Mouse (Mus musculus): ENCODE measurements at regions not wholly inside any gene's neighbourhood (a gene's known extent, or its start where the extent isn't known, plus 50 kb on each side); places are given as distances from the start of the nearest gene placed in this dataset.

DNA sequence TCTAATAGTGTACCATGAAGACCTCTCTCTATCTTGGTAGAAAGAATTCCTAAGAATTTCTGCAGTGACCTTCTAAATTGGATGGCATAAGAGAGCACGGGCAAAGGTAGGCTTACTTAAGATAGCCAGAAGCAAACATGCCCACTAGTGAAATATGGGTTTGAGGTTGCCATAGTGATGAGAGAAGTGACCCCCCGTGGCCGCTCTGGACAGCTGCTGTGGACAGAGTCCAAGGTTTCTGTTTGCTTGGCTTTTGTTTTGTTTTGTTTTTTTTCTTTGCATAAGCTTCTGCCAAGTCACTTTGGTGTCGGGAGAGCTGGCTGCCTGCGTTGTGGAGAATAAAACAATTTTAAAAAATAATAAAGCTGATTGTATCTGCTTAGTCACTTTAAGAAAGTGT is 151.8 kb upstream of the Cdh4 start:
- Histone ChIP-seq H3K4me3 (replicated peaks in 1 of 3; ENCODE audit: low read depth in 2 of 3, low read length in 2 of 3, poor library complexity in 1 of 3) (no peak overlapping the region), H3K79me2 (replicated peaks; ENCODE audit: control insufficient read depth, extremely low read depth, insufficient read depth, poor library complexity, severe bottlenecking) (no peaks in the 10 kb centered on the region), H3K27me3 (replicated peaks) (no peaks in the 10 kb centered on the region), H3K4me1 (ENCODE audit: control insufficient read depth in 1 of 2, insufficient read depth in 2 of 2) (no peaks in the 10 kb centered on the region), H3K4me2 (ENCODE audit: insufficient read depth, low read depth, poor library complexity, severe bottlenecking) (no peak overlapping the region), H3K9ac (ENCODE audit: insufficient read depth, low read depth) (no peak overlapping the region), H3K36me3 (replicated peaks in 1 of 2; ENCODE audit: control insufficient read depth in 1 of 2, insufficient read depth in 1 of 2, low read length in 1 of 2) (no peaks in the 10 kb centered on the region), H3K9me3 (replicated peaks; ENCODE audit: low read length) (peaks cover 94% of the 10 kb centered on the region), H3K27ac (ENCODE audit: insufficient read depth, low read depth) (no peak overlapping the region)
- DNase-seq (ENCODE audit: extremely low read depth): no peak
- TF ChIP-seq RCOR1 (conservative IDR thresholded peaks at IDR 0.05; ENCODE audit: low read depth, low read length) (no peak), HCFC1 (IDR thresholded peaks at IDR 0.05; ENCODE audit: low read depth, low read length) (no peak), JUN (IDR thresholded peaks at IDR 0.05; ENCODE audit: insufficient read depth, low read depth, low read length) (no peak), E2F4 (IDR thresholded peaks at IDR 0.05; ENCODE audit: insufficient replicate concordance, low read depth, low read length) (no peak), MAX (IDR thresholded peaks at IDR 0.05; ENCODE audit: low read length) (no peak), SIN3A (IDR thresholded peaks at IDR 0.05; ENCODE audit: low read length) (no peak), ETS1 (conservative IDR thresholded peaks at IDR 0.05; ENCODE audit: low read depth, low read length) (no peak), MAZ (IDR thresholded peaks at IDR 0.05; ENCODE audit: low read depth, low read length) (no peak), TBP (conservative IDR thresholded peaks at IDR 0.05; ENCODE audit: low read depth, low read length) (no peak), POLR2AphosphoS2 (IDR thresholded peaks at IDR 0.05; ENCODE audit: low read depth, low read length) (no peak), TCF12 (IDR thresholded peaks at IDR 0.05; ENCODE audit: low read depth, low read length) (no peak)
- in situ Hi-C loops (cut with MboI; ENCODE audit: low pct_ligation_motif_present, low pct_unique_long_range_greater_than_20kb, low sequenced_read_pairs) (no loop called here), dilution Hi-C loops (cut with MboI; ENCODE audit: extremely low pct_ligation_motif_present, extremely low pct_unique_long_range_greater_than_20kb, low sequenced_read_pairs) (no loop called here)

DNA sequence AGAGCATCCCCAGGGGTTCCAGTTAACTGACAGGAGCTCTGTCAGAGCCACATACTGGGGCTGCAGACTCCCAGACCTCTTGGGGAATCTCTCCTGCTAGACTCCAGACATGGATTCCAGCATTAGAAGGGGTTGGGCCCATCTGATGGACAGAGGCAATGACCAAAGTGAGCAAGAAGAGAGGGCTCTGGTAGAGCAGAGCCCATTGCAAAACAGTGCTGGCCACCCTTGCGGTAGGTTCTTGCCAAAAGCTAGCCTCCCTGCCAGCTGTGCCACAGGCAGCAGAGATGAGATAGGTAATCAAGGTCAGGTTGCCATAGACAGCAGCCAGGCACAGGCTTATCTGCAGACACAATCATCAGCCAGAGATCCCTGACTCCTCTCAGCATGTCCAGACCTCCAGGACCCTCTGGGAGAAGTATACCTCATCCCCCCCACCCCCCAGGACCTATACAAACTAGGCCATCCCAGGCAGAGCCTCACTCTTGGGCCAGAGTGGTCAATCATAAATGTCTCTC is 151.1 kb upstream of the Cdh4 start:
- Histone ChIP-seq H3K27ac (ENCODE audit: insufficient read depth, low read depth) (no peak overlapping the region), H3K79me2 (replicated peaks; ENCODE audit: control insufficient read depth, extremely low read depth, insufficient read depth, poor library complexity, severe bottlenecking) (no peaks in the 10 kb centered on the region), H3K36me3 (replicated peaks in 1 of 2; ENCODE audit: control insufficient read depth in 1 of 2, insufficient read depth in 1 of 2, low read length in 1 of 2) (no peaks in the 10 kb centered on the region), H3K4me3 (replicated peaks in 1 of 3; ENCODE audit: low read depth in 2 of 3, low read length in 2 of 3, poor library complexity in 1 of 3) (no peak overlapping the region), H3K9ac (ENCODE audit: insufficient read depth, low read depth) (no peak overlapping the region), H3K4me2 (ENCODE audit: insufficient read depth, low read depth, poor library complexity, severe bottlenecking) (no peak overlapping the region), H3K9me3 (replicated peaks; ENCODE audit: low read length) (peaks cover 97% of the 10 kb centered on the region), H3K27me3 (replicated peaks) (no peaks in the 10 kb centered on the region), H3K4me1 (ENCODE audit: control insufficient read depth in 1 of 2, insufficient read depth in 2 of 2) (no peaks in the 10 kb centered on the region)
- dilution Hi-C loops (cut with MboI; ENCODE audit: extremely low pct_ligation_motif_present, extremely low pct_unique_long_range_greater_than_20kb, low sequenced_read_pairs): no loop called here
- DNase-seq (ENCODE audit: extremely low read depth): no peak
- in situ Hi-C loops (cut with MboI; ENCODE audit: low pct_ligation_motif_present, low pct_unique_long_range_greater_than_20kb, low sequenced_read_pairs): no loop called here
- no peak for TF ChIP-seq CHD2 (IDR thresholded peaks at IDR 0.05; ENCODE audit: low read length)
- TF ChIP-seq MXI1 (IDR thresholded peaks at IDR 0.05; ENCODE audit: low read depth, low read length): no peak
- TF ChIP-seq MAZ (IDR thresholded peaks at IDR 0.05; ENCODE audit: low read depth, low read length): no peak
- TF ChIP-seq SMC3 (IDR thresholded peaks at IDR 0.05; ENCODE audit: low read depth, low read length): no peak
- TF ChIP-seq NRF1 (IDR thresholded peaks at IDR 0.05; ENCODE audit: low read depth, low read length): no peak
- TF ChIP-seq POLR2AphosphoS2 (IDR thresholded peaks at IDR 0.05; ENCODE audit: low read depth, low read length): no peak
- TF ChIP-seq E2F4 (IDR thresholded peaks at IDR 0.05; ENCODE audit: insufficient replicate concordance, low read depth, low read length): no peak
- TF ChIP-seq KAT2A (IDR thresholded peaks at IDR 0.05; ENCODE audit: insufficient replicate concordance, low read length): no peak
- no peak for TF ChIP-seq MAFK (IDR thresholded peaks at IDR 0.05; ENCODE audit: insufficient replicate concordance, low read length)
- TF ChIP-seq MAX (IDR thresholded peaks at IDR 0.05; ENCODE audit: low read length): no peak
- TF ChIP-seq CTCF (conservative IDR thresholded peaks at IDR 0.05 in 1 of 2, IDR thresholded peaks at IDR 0.05 in 1 of 2; ENCODE audit: low read depth in 2 of 2, low read length in 2 of 2): no peak
- no peak for TF ChIP-seq IRF4 (IDR thresholded peaks at IDR 0.05; ENCODE audit: low read depth, low read length)
- no peak for TF ChIP-seq TCF12 (IDR thresholded peaks at IDR 0.05; ENCODE audit: low read depth, low read length)
- no peak for TF ChIP-seq ELF1 (IDR thresholded peaks at IDR 0.05; ENCODE audit: low read depth, low read length)
